ENCODE assay signal across 13 mouse cellular contexts in genomic region chr3:80124621-80125020, GRCm38 (mm10).
"Had no signal": no experiment of that assay in that cellular context is flagged by ENCODE, and none has a peak within 500 bp of the region (broad histone marks: within the 10 kb centered on the region; RNA-seq: fewer than 3 reads in every experiment).

No protein-coding gene starts in this region.

- ATAC-seq: midbrain, embryonic 16.5 days had no signal

- DNase-seq: lung, adult 18-20 months; lung, embryonic 14.5 days; lung, postnatal 10 days; lung, postnatal 4 days; midbrain, embryonic 14.5 days; retina, postnatal 1 day; right cerebral cortex, postnatal 14 days; right cerebral cortex, postnatal 4 days; spleen, adult 18-20 months; thymus, adult 2 months; thymus, postnatal 25 days; thymus, postnatal 4 days had no signal
